Mouse (Mus musculus) liver, embryonic 14.5 days (tissue): ENCODE results near the gene Nudt21. TPM values are rescaled to one million over a fixed set of nuclear protein-coding genes. Genes with fewer than 3 reads are reported as not detected.
A peak's percentile ranks its signal among the peaks of the same experiment; 100 is the strongest.

ENCODE experiments used
- ATAC-seq: fragments of 200-750 bp; cut with Nextera tagmentation; 2 replicates; pipeline ENCODE4 v1.8.0; 2017; ENCODE audit warnings: moderate number of reproducible peaks, mild to moderate bottlenecking, moderate library complexity; ENCODE audit not compliant: insufficient read depth
- DNase-seq, 3 experiments: peaks; one replicate each; pipeline ENCODE4 v3.0.0-alpha.2; 2012 to 2013; ENCODE audit warnings: low read depth in 3 of 3, low spot score in 3 of 3
- H3K27ac ChIP-seq: fragments of 300-500 bp; sonication (generic); 2 replicates; pipeline ENCODE4 v1.5.1; 2014; ENCODE audit warnings: moderate library complexity, mild to moderate bottlenecking, control low read depth, inconsistent platforms
- H3K27me3 ChIP-seq: fragments of 300-500 bp; sonication (generic); 2 replicates; pipeline ENCODE4 v1.6.1; 2014; ENCODE audit warnings: mild to moderate bottlenecking, low read length, moderate library complexity; ENCODE audit not compliant: control insufficient read depth, insufficient read depth
- H3K36me3 ChIP-seq: fragments of 300-500 bp; sonication (generic); replicated peaks from 2 replicates; pipeline ENCODE4 v1.6.1; 2014; ENCODE audit warnings: low read depth; ENCODE audit not compliant: control insufficient read depth, insufficient read depth
- H3K4me1 ChIP-seq, 2 experiments: fragments of 200-500 bp in 1 of 2; fragments of 300-500 bp in 1 of 2; sonication (generic) in 1 of 2; replicated peaks; 2 replicates each; pipeline ENCODE4 v1.6.1; 2012 to 2014; ENCODE audit warnings: antibody characterized with exemption in 1 of 2, inconsistent platforms in 1 of 2, low read length in 1 of 2; ENCODE audit not compliant: control insufficient read depth in 2 of 2, insufficient read depth in 2 of 2
- H3K4me2 ChIP-seq: fragments of 300-500 bp; sonication (generic); 2 replicates; pipeline ENCODE4 v1.6.1; 2014; ENCODE audit warnings: low read depth, mild to moderate bottlenecking, control low read depth, moderate library complexity
- H3K4me3 ChIP-seq, 2 experiments: fragments of 200-500 bp in 1 of 2; fragments of 300-500 bp in 1 of 2; sonication (generic) in 1 of 2; 2 replicates each; pipeline ENCODE4 v1.5.1; 2012 to 2014; ENCODE audit warnings: low read depth in 2 of 2, low read length in 2 of 2, mild to moderate bottlenecking in 2 of 2, control low read depth in 1 of 2, inconsistent platforms in 1 of 2, moderate library complexity in 1 of 2; ENCODE audit not compliant: insufficient read depth in 1 of 2
- H3K9ac ChIP-seq: fragments of 300-500 bp; sonication (generic); replicated peaks from 2 replicates; pipeline ENCODE4 v1.6.1; 2014; ENCODE audit warnings: mild to moderate bottlenecking, control low read depth, moderate library complexity
- H3K9me3 ChIP-seq: fragments of 300-500 bp; sonication (generic); 2 replicates; pipeline ENCODE4 v1.6.1; 2016; ENCODE audit warnings: low read length, mixed read lengths; ENCODE audit not compliant: control insufficient read depth
- CTCF ChIP-seq: IDR thresholded peaks from 2 replicates; pipeline ENCODE4 v1.5.1; 2016; ENCODE audit warnings: antibody characterized with exemption, low read depth, control low read depth
- EP300 ChIP-seq: IDR thresholded peaks from 2 replicates; pipeline ENCODE4 v1.6.1; 2016; ENCODE audit warnings: antibody characterized with exemption, low read depth
- WGBS: fragments of 180-500 bp; shearing (Covaris S2); extraction: QIAGEN DNeasy Blood & Tissue Kit; methylation state at CpG from one replicate; pipeline ENCODE4 v1.1.7; 2014; ENCODE audit not compliant: insufficient replicate concordance; 5-methylcytosine and 5-hydroxymethylcytosine counted together
- polyA plus RNA-seq, 2 experiments: library from polyadenylated mRNA; depleted of rRNA in 1 of 2; stranded (reverse) in 1 of 2; unstranded in 1 of 2; fragments of >200 nt; fragmentation: Nextera tagmentation in 1 of 2; extraction: Ambion mirVana in 1 of 2; gene quantifications; 2 replicates each; pipeline versions ENCODE4 v1.2.1 to v1.2.3; 2012 to 2014

Gene Nudt21
- polyA plus RNA-seq, 2 experiments: 32.3 to 95.2 TPM

DNA sequence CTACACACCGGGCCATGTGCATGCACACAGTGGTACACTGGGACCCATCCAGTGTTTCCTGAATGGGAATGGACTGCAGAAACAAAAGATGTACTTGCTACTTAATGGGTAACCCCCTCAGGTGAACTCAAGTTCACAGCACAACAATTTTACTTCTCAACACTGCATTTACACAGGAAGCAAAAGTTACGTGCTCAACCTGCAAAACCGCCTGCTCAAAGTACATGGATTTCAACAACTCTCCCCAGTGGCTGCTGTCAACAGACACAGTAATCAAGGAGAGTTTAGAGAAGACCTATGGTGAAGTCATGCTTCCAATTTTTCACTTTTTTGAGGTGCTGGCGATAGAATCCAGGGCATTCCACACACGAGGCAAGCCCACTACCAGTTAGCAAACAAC, 1.6 kb downstream of the Nudt21 start:
- Histone ChIP-seq H3K9me3 (no peaks in the 10 kb centered on the region), H3K4me3 (peak overlapping the region; percentile 83 to 93), H3K27ac (no peak overlapping the region; the same call in 1 of the 2 replicates), H3K4me2 (peak overlapping the region; percentile 95), H3K27me3 (no peaks in the 10 kb centered on the region), H3K36me3 (peaks cover 15% of the 10 kb centered on the region), H3K4me1 (peaks cover 22 to 27% of the 10 kb centered on the region in 2 experiments), H3K9ac (peak overlapping the region; percentile 92)
- no peak for DNase-seq
- TF ChIP-seq EP300: no peak
- no peak for TF ChIP-seq CTCF
- WGBS: 52% methylated on average over 5 of the region's 5 CpGs
- no peak for ATAC-seq

DNA sequence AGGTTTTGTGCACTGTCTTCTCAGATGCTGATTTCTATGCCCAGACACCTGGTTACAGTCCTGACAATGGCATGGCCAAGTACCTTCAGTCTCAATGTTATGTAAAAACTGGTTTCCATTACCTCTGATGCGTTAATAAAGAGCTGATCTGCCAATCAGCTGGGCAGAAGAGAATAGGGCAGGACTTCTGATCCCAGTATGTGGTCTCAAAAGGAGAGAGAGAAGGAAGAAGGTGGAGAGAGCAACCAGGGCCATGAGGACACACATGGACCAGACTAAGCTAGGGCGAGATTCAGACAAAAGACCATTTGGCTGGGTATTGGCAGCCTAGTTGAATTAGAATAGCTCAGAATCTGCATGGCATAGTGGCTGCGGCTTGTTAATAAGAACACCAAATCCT, 3.2 kb downstream of the Nudt21 start:
- Histone ChIP-seq H3K36me3 (peaks cover 31% of the 10 kb centered on the region), H3K4me3 (no peak overlapping the region), H3K27me3 (no peaks in the 10 kb centered on the region), H3K4me2 (peak overlapping the region; percentile 95; the same call in 1 of the 2 replicates), H3K4me1 (peaks cover 22 to 27% of the 10 kb centered on the region in 2 experiments), H3K27ac (no peak overlapping the region), H3K9me3 (no peaks in the 10 kb centered on the region), H3K9ac (peak overlapping the region; percentile 18; the same call in 1 of the 2 replicates)
- DNase-seq: no peak
- 82% methylated on average over 3 of the region's 3 CpGs for WGBS
- no peak for ATAC-seq
- no peak for TF ChIP-seq CTCF
- no peak for TF ChIP-seq EP300

DNA sequence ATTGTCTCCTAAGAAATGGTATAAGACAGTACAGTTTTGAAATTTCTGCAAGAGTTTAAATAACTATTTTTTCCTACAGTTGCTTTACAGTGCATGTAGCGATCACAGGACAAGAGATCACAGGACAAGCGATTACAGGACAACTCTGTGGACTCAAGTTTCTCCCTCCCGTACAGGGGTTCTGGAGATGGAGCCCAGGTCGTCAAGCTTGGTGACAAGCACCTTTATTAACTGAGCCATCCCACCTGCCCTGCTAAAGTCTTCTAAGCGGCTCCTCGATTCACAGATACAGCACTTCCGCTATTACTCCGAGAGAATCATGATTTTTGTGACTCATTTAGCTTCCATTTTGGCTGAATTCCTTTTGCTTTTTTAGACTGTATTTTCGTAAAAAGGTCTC, 7.1 kb downstream of the Nudt21 start:
- ATAC-seq: no peak
- Histone ChIP-seq H3K27me3 (no peaks in the 10 kb centered on the region), H3K4me3 (no peak overlapping the region), H3K9ac (no peak overlapping the region), H3K27ac (no peak overlapping the region), H3K36me3 (peaks cover 67% of the 10 kb centered on the region), H3K9me3 (no peaks in the 10 kb centered on the region), H3K4me1 (peaks cover 14 to 17% of the 10 kb centered on the region in 2 experiments), H3K4me2 (no peak overlapping the region)
- WGBS: 92% methylated on average over 9 of the region's 9 CpGs
- no peak for DNase-seq
- TF ChIP-seq CTCF: no peak
- TF ChIP-seq EP300: no peak

GRCm38 (mm10) chr8:94023916-94024315, 12.9 kb downstream of the Nudt21 start:
- 92% methylated on average over 6 of the region's 6 CpGs for WGBS
- TF ChIP-seq EP300: no peak
- no peak for TF ChIP-seq CTCF
- no peak overlapping the region for H3K4me3 ChIP-seq
- DNase-seq (no peak), ATAC-seq (no peak)
- H3K27me3 ChIP-seq: no peaks in the 10 kb centered on the region
- H3K36me3 ChIP-seq: peaks cover 76% of the 10 kb centered on the region
- no peak overlapping the region for H3K4me2 ChIP-seq
- H3K4me1 ChIP-seq: no peaks in the 10 kb centered on the region
- no peak overlapping the region for H3K9ac ChIP-seq
- H3K9me3 ChIP-seq: no peaks in the 10 kb centered on the region
- H3K27ac ChIP-seq: no peak overlapping the region

GRCm38 (mm10) chr8:94013026-94013612, 23.7 kb downstream of the Nudt21 start:
- Histone ChIP-seq H3K4me1 (peaks cover 26 to 33% of the 10 kb centered on the region in 2 experiments), H3K4me2 (peak overlapping the region; percentile 100), H3K4me3 (peak overlapping the region; percentile 89 to 93), H3K27ac (peak overlapping the region; percentile 92), H3K9me3 (no peaks in the 10 kb centered on the region), H3K9ac (peak overlapping the region; percentile 95), H3K36me3 (no peaks in the 10 kb centered on the region), H3K27me3 (no peaks in the 10 kb centered on the region)
- ATAC-seq (no peak), DNase-seq (peak in 1 of 3 experiments; percentile 54)
- 8% methylated on average over 7 of the region's 7 CpGs for WGBS
- TF ChIP-seq EP300: peak; percentile 65
- TF ChIP-seq CTCF: no peak
